Mouse (Mus musculus) limb, embryonic 10.5 days (tissue): ENCODE data around the gene Mmel1. TPM values are rescaled to one million over a fixed set of nuclear protein-coding genes. Genes with fewer than 3 reads are reported as not detected.
A peak's percentile ranks its signal among the peaks of the same experiment; 100 is the strongest.

Experiments
- DNase-seq: peaks from one replicate; pipeline ENCODE4 v3.0.0-alpha.2; 2017; ENCODE audit warnings: low spot score
- H3K27ac ChIP-seq: fragments of 300-500 bp; sonication (generic); 2 replicates; pipeline ENCODE4 v1.5.1; 2016; ENCODE audit warnings: mild to moderate bottlenecking
- H3K27me3 ChIP-seq: fragments of 300-500 bp; sonication (generic); 2 replicates; pipeline ENCODE4 v1.6.1; 2016; ENCODE audit warnings: low read depth, mild to moderate bottlenecking; ENCODE audit not compliant: poor library complexity, severe bottlenecking
- H3K36me3 ChIP-seq: fragments of 300-500 bp; sonication (generic); 2 replicates; pipeline ENCODE4 v1.6.1; 2016; ENCODE audit warnings: mild to moderate bottlenecking, moderate library complexity
- H3K4me1 ChIP-seq: fragments of 300-500 bp; sonication (generic); 2 replicates; pipeline ENCODE4 v1.6.1; 2016
- H3K4me3 ChIP-seq: fragments of 300-500 bp; sonication (generic); 2 replicates; pipeline ENCODE4 v1.5.1; 2016; ENCODE audit warnings: mild to moderate bottlenecking, moderate library complexity
- H3K9me3 ChIP-seq: fragments of 300-500 bp; sonication (generic); replicated peaks from 2 replicates; pipeline ENCODE4 v1.6.1; 2016; ENCODE audit warnings: mild to moderate bottlenecking
- WGBS: fragments of 180-500 bp; shearing (Covaris S2); methylation state at CpG from one replicate; pipeline ENCODE4 v1.1.7; 2016; 5-methylcytosine and 5-hydroxymethylcytosine counted together
- polyA plus RNA-seq: library from polyadenylated mRNA; unstranded; fragments of >200 nt; fragmentation: Nextera tagmentation; extraction: Ambion mirVana; gene quantifications from 2 replicates; pipeline ENCODE4 v1.2.1, GENCODE M21; 2016

Gene Mmel1
- polyA plus RNA-seq, 1 experiment from 2014 or later = 0.15 TPM

- Histone ChIP-seq H3K4me1 (peaks cover 29% of the 10 kb centered on the region), H3K9me3 (no peaks in the 10 kb centered on the region), H3K27me3 (0 out of 2 replicates have a peak, but pooled peaks cover 18% of the 10 kb centered on the region), H3K36me3 (no peaks in the 10 kb centered on the region), H3K4me3 (peak within 1 kb of the TSS; percentile 69), H3K27ac (peak within 1 kb of the TSS; percentile 81)
- WGBS = 4% methylated on average over 43 of the region's 43 CpGs
- DNase-seq = peak; percentile 92
Measured at GRCm38 (mm10) chr4:154898506-154899446, 29.4 kb downstream of the Mmel1 start, which contains the start of gene Fam213b. Gene Fam213b, minus strand, starts transcription at chr4:154899135.

GRCm38 (mm10) chr4:154902371-154902770 is 33.0 kb downstream of the Mmel1 start:
- DNase-seq = no peak
- H3K27me3 ChIP-seq = 0 out of 2 replicates have a peak, but pooled peaks cover 3% of the 10 kb centered on the region
- peaks cover 37% of the 10 kb centered on the region for H3K4me1 ChIP-seq
- H3K27ac ChIP-seq = no peak overlapping the region
- WGBS = 83% methylated on average over 2 of the region's 2 CpGs
- H3K4me3 ChIP-seq = no peak overlapping the region
- H3K36me3 ChIP-seq = no peaks in the 10 kb centered on the region
- no peaks in the 10 kb centered on the region for H3K9me3 ChIP-seq

GRCm38 (mm10) chr4:154904185-154905071 is 35.0 kb downstream of the Mmel1 start:
- WGBS = 2% methylated on average over 16 of the region's 16 CpGs
- peak overlapping the region; percentile 78 for H3K27ac ChIP-seq
- H3K36me3 ChIP-seq = no peaks in the 10 kb centered on the region
- H3K4me3 ChIP-seq = peak overlapping the region; percentile 59
- peak; percentile 74 for DNase-seq
- H3K4me1 ChIP-seq = peaks cover 23% of the 10 kb centered on the region
- no peaks in the 10 kb centered on the region for H3K27me3 ChIP-seq
- H3K9me3 ChIP-seq = no peaks in the 10 kb centered on the region

GRCm38 (mm10) chr4:154907833-154908232 is 38.4 kb downstream of the Mmel1 start:
- WGBS = 50% methylated on average over 17 of the region's 17 CpGs
- H3K27ac ChIP-seq = peak overlapping the region; percentile 75; the same call in 1 of the 2 replicates
- no peaks in the 10 kb centered on the region for H3K36me3 ChIP-seq
- no peaks in the 10 kb centered on the region for H3K9me3 ChIP-seq
- no peaks in the 10 kb centered on the region for H3K27me3 ChIP-seq
- peak; percentile 78 for DNase-seq
- H3K4me1 ChIP-seq = peaks cover 36% of the 10 kb centered on the region
- no peak overlapping the region for H3K4me3 ChIP-seq

DNA sequence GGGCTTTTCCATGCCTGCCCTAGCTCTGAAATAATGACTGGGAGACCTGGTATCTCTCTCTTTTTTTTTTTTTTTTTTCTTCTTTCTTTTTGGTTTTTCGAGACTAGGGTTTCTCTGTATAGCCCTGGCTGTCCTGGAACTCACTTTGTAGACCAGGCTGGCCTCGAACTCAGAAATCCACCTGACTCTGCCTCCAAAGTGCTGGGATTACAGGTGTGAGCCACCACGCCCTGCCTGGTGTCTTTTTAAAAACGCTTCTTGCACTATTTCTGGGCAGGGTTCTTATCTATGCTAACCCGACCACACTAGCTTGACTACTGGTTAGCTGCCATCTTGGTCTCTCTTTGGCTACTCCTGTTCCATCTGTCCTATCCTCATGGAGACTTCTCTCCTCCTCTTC is 39.1 kb downstream of the Mmel1 start:
- Histone ChIP-seq H3K4me1 (peaks cover 36% of the 10 kb centered on the region), H3K9me3 (no peaks in the 10 kb centered on the region), H3K27me3 (no peaks in the 10 kb centered on the region), H3K36me3 (no peaks in the 10 kb centered on the region), H3K27ac (no peak overlapping the region), H3K4me3 (no peak overlapping the region)
- 90% methylated on average over 5 of the region's 5 CpGs for WGBS
- DNase-seq = no peak

- peak overlapping the region; percentile 5; the same call in 1 of the 2 replicates for H3K4me3 ChIP-seq
- H3K4me1 ChIP-seq = peaks cover 23% of the 10 kb centered on the region
- no peaks in the 10 kb centered on the region for H3K36me3 ChIP-seq
- no peaks in the 10 kb centered on the region for H3K27me3 ChIP-seq
- DNase-seq = no peak
- H3K9me3 ChIP-seq = no peaks in the 10 kb centered on the region
- H3K27ac ChIP-seq = peak overlapping the region; percentile 59; the same call in 1 of the 2 replicates
- 38% methylated on average over 15 of the region's 15 CpGs for WGBS
Measured at GRCm38 (mm10) chr4:154910606-154911522, 41.5 kb downstream of the Mmel1 start.

DNA sequence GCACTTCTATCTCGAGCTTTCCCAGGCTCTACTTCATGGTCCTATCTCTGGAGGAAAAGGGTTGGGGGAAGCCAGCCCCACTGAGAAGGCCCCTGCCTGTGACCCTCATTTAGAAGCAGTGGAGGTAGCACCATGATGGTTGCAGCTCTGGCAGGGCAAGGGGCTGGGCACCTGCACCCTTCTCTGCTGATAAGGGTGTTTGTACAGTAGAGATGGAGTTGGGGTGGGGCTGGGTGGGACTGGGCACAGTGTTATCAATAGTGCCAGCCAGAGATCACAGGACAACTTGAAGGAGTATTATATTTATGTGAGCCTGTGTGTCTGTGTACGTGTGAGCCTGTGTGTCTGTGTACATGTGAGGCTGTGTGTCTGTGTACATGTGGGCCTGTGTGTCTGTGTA is 42.3 kb downstream of the Mmel1 start:
- H3K27ac ChIP-seq = peak overlapping the region; percentile 59
- H3K27me3 ChIP-seq = no peaks in the 10 kb centered on the region
- whole genome bisulfite sequencing = 77% methylated on average over 2 of the region's 2 CpGs
- H3K4me3 ChIP-seq = no peak overlapping the region
- no peaks in the 10 kb centered on the region for H3K36me3 ChIP-seq
- no peaks in the 10 kb centered on the region for H3K9me3 ChIP-seq
- peaks cover 23% of the 10 kb centered on the region for H3K4me1 ChIP-seq
- DNase-seq = no peak

GRCm38 (mm10) chr4:154913845-154914244 is 44.5 kb downstream of the Mmel1 start:
- no peak for DNase-seq
- Histone ChIP-seq H3K9me3 (no peaks in the 10 kb centered on the region), H3K27me3 (no peaks in the 10 kb centered on the region), H3K4me1 (peaks cover 16% of the 10 kb centered on the region), H3K27ac (no peak overlapping the region), H3K4me3 (no peak overlapping the region), H3K36me3 (no peaks in the 10 kb centered on the region)
- WGBS = 94% methylated on average over 3 of the region's 3 CpGs

GRCm38 (mm10) chr4:154914252-154914651 is 44.9 kb downstream of the Mmel1 start:
- Histone ChIP-seq H3K27me3 (no peaks in the 10 kb centered on the region), H3K9me3 (no peaks in the 10 kb centered on the region), H3K4me3 (no peak overlapping the region), H3K27ac (no peak overlapping the region), H3K36me3 (no peaks in the 10 kb centered on the region), H3K4me1 (peaks cover 16% of the 10 kb centered on the region)
- no peak for DNase-seq
- WGBS = 96% methylated on average over 4 of the region's 4 CpGs

DNA sequence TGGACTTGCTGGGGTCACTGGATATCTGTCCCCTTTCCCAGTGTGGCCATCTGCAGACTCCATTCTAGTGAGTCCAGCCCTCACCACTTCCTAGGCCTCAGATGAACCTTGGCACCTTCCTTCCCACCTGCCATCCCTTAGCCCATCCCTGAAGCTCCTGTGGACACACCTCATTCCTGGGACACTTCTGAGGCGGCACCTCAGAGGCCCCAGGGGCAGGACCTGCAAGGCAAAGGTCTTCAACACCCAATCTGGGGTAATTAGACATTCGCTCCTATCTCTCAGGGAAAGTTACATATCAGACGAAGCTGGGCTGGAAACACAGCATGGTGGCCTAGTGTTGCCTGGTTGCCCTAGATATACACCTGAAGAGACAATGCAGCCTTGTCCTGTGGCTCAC is 45.3 kb downstream of the Mmel1 start:
- H3K36me3 ChIP-seq = no peaks in the 10 kb centered on the region
- WGBS = 79% methylated on average over 3 of the region's 3 CpGs
- H3K27me3 ChIP-seq = no peaks in the 10 kb centered on the region
- no peak overlapping the region for H3K27ac ChIP-seq
- H3K9me3 ChIP-seq = no peaks in the 10 kb centered on the region
- peaks cover 16% of the 10 kb centered on the region for H3K4me1 ChIP-seq
- H3K4me3 ChIP-seq = no peak overlapping the region
- DNase-seq = no peak

- Histone ChIP-seq H3K27me3 (no peaks in the 10 kb centered on the region), H3K4me1 (peaks cover 15% of the 10 kb centered on the region), H3K27ac (no peak overlapping the region), H3K9me3 (no peaks in the 10 kb centered on the region), H3K4me3 (no peak overlapping the region), H3K36me3 (no peaks in the 10 kb centered on the region)
- DNase-seq = no peak
- 87% methylated on average over 10 of the region's 10 CpGs for WGBS
Measured at GRCm38 (mm10) chr4:154915286-154915685, 45.9 kb downstream of the Mmel1 start.

DNA sequence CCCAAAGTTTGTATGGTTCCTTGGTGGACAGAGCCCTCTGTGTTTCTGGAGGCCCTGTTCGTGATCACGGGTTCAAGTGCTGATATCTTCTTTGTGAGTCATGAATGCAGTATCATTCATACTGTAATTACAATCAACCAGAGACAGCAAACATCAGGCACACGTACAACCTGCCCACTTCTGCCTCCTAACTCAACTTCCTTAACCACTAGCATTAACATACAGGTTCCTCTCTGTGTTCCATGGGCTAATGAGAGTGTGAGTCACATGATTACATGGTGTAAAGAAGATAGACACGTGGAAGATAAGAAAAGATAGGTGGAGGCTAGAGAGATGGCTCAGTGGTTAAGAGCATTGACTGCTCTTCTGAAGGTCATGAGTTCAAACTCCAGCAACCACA is 47.3 kb downstream of the Mmel1 start:
- H3K4me3 ChIP-seq = no peak overlapping the region
- WGBS = 79% methylated on average over 4 of the region's 4 CpGs
- H3K27me3 ChIP-seq = no peaks in the 10 kb centered on the region
- no peak overlapping the region for H3K27ac ChIP-seq
- H3K36me3 ChIP-seq = no peaks in the 10 kb centered on the region
- H3K4me1 ChIP-seq = peaks cover 1% of the 10 kb centered on the region; the same call in 1 of the 2 replicates
- DNase-seq = no peak
- no peaks in the 10 kb centered on the region for H3K9me3 ChIP-seq
